Mouse (Mus musculus) heart, embryonic 10.5 days (tissue): ENCODE measurements around the gene Thap12. TPM values are rescaled to one million over a fixed set of nuclear protein-coding genes. Genes with fewer than 3 reads are reported as not detected.

Experiments
- DNase-seq: peaks from one replicate; pipeline ENCODE4 v3.0.0-alpha.2; 2017; ENCODE audit warnings: low spot score
- H3K27ac ChIP-seq: fragments of 300-500 bp; sonication (generic); 2 replicates; pipeline ENCODE4 v1.5.1; 2016; ENCODE audit warnings: mild to moderate bottlenecking
- H3K27me3 ChIP-seq: fragments of 300-500 bp; sonication (generic); 2 replicates; pipeline ENCODE4 v1.6.1; 2016; ENCODE audit warnings: mild to moderate bottlenecking; ENCODE audit not compliant: poor library complexity, insufficient read depth, severe bottlenecking
- H3K36me3 ChIP-seq: fragments of 300-500 bp; sonication (generic); 2 replicates; pipeline ENCODE4 v1.6.1; 2016; ENCODE audit warnings: mild to moderate bottlenecking, moderate library complexity
- H3K4me1 ChIP-seq: fragments of 300-500 bp; sonication (generic); 2 replicates; pipeline ENCODE4 v1.6.1; 2016; ENCODE audit warnings: mild to moderate bottlenecking
- H3K4me3 ChIP-seq: fragments of 300-500 bp; sonication (generic); 2 replicates; pipeline ENCODE4 v1.5.1; 2016; ENCODE audit warnings: mild to moderate bottlenecking, moderate library complexity
- H3K9me3 ChIP-seq: fragments of 300-500 bp; sonication (generic); 2 replicates; pipeline ENCODE4 v1.6.1; 2016; ENCODE audit warnings: mild to moderate bottlenecking, moderate library complexity
- WGBS: fragments of 180-500 bp; shearing (Covaris S2); methylation state at CpG from one replicate; pipeline ENCODE4 v1.1.7; 2016; 5-methylcytosine and 5-hydroxymethylcytosine counted together
- polyA plus RNA-seq: library from polyadenylated mRNA; unstranded; fragments of >200 nt; fragmentation: Nextera tagmentation; extraction: Ambion mirVana; gene quantifications from 2 replicates; pipeline ENCODE4 v1.2.1, GENCODE M21; 2016

Gene Thap12
- polyA plus RNA-seq, 1 experiment from 2014 or later: 40.6 TPM

DNA sequence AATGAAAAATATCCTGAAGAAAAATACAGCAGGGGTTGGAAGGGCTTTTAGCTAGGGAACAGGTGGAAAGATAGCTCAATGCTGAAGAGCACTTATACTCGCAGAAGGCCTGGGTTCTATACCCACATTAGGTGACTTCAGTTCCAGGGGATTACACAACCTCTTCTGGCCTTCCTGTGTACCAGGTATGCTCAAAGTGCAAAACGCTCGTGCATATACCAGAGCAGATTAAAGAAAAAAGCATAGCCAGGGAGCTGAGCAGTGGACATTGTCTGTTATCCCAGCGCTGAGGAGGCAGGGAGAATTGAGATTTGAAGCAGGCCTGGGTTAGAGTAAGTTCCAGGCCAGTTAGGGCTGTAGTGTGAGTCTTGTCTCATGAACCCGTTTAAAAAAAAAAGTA lies 1.4 kb downstream of the Thap12 start:
- Histone ChIP-seq H3K4me3 (peak overlapping the region; percentile 89), H3K36me3 (no peaks in the 10 kb centered on the region), H3K27me3 (no peaks in the 10 kb centered on the region), H3K4me1 (peaks cover 24% of the 10 kb centered on the region), H3K9me3 (no peaks in the 10 kb centered on the region), H3K27ac (peak overlapping the region; percentile 95; the same call in 1 of the 2 replicates)
- WGBS: 68% methylated on average over 5 of the region's 5 CpGs
- no peak for DNase-seq

GRCm38 (mm10) chr7:98713661-98714060 lies 10.8 kb downstream of the Thap12 start:
- H3K27me3 ChIP-seq: no peaks in the 10 kb centered on the region
- H3K4me1 ChIP-seq: no peaks in the 10 kb centered on the region
- peak; percentile 63 for DNase-seq
- H3K27ac ChIP-seq: no peak overlapping the region
- H3K9me3 ChIP-seq: no peaks in the 10 kb centered on the region
- H3K4me3 ChIP-seq: no peak overlapping the region
- WGBS: 90% methylated on average over 3 of the region's 3 CpGs
- H3K36me3 ChIP-seq: peaks cover 69% of the 10 kb centered on the region

DNA sequence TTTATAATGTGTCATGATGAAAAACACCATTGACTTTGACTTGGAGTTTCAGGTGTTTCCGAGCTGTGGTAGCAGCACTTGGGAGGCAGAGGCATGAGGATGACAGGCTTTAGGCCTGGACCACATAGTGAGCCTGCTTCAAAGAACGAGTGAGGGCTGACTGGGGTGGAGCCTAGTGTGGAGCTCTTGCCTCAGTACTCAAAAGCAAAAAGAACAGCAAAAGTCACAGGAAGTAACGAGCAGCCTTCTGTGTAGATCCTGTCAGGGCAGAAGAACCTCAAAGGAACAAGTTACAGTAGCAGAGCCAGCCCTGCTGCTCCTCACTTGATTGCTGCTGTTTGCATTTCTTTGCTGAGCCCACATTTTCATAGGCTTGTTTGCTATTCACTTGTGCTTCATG lies 14.5 kb downstream of the Thap12 start:
- 74% methylated on average over 3 of the region's 3 CpGs for WGBS
- Histone ChIP-seq H3K27me3 (no peaks in the 10 kb centered on the region), H3K9me3 (no peaks in the 10 kb centered on the region), H3K27ac (no peak overlapping the region), H3K36me3 (peaks cover 59% of the 10 kb centered on the region), H3K4me3 (no peak overlapping the region), H3K4me1 (no peaks in the 10 kb centered on the region)
- peak; percentile 53 for DNase-seq

DNA sequence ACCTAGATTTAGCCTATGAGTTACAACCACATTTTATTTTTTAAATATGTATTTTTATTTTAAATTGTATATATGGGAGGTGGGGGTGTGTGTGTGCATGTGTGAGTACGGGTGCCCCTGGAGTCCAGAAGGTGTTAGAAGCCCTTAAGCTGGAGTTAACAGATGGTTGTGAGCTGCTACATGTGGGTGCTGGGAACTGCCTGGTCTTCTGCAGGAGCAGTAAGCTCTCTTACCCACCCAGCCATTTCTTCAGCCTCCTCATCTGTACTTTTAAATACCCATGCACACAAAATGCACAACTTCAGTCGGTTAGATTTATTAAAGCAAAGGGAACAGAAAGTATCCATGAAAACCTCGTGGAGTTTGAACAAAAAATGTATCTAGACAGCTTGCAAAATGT lies 16.9 kb downstream of the Thap12 start:
- no peak overlapping the region for H3K4me3 ChIP-seq
- 0 out of 2 replicates have a peak, but pooled peaks cover 5% of the 10 kb centered on the region for H3K27me3 ChIP-seq
- H3K36me3 ChIP-seq: peaks cover 39% of the 10 kb centered on the region
- WGBS: 88% methylated on average over 3 of the region's 3 CpGs
- H3K4me1 ChIP-seq: peaks cover 6% of the 10 kb centered on the region; the same call in 1 of the 2 replicates
- no peaks in the 10 kb centered on the region for H3K9me3 ChIP-seq
- DNase-seq: no peak
- no peak overlapping the region for H3K27ac ChIP-seq

DNA sequence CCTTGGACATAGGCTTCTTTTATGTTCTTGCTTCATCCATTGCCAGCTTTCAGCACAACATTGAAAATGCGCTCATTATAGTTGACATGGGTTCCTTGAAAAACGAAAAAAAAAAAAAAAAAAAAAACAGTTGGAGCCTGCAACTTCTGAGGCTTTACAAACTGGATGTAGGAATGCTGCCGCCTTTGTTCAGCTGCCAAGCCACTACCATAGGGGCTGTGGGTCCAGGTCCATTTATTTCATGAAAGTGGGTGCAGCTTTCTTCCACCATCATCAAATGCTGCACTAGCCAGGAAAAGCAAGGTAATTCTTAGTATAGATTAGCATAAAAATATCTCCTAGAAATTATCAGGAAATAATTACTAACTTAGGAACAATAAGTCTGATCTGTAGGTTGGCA lies 17.8 kb downstream of the Thap12 start:
- Histone ChIP-seq H3K27ac (no peak overlapping the region), H3K4me1 (peaks cover 6% of the 10 kb centered on the region; the same call in 1 of the 2 replicates), H3K4me3 (no peak overlapping the region), H3K36me3 (peaks cover 30% of the 10 kb centered on the region), H3K9me3 (no peaks in the 10 kb centered on the region), H3K27me3 (peaks cover 8% of the 10 kb centered on the region; the same call in 1 of the 2 replicates)
- WGBS: 61% methylated on average over 3 of the region's 3 CpGs
- no peak for DNase-seq

DNA sequence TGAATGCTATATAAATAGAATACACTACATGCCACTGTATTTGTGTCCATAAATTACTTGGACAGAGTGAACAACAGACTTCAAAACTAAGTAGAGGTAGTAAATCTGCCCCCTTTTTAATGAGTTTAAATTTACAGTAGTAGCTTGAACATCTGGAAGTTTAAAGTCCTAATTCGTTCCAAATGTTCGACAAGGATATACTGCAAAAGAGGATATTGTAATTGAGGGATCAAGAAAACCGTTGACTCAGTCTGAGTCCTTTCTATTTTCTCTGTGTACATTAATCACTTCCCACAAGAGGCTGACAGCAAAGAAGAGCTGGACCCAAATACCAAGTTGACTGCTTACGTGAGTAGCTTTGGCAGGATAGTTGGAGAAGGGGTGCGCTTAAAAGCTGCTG lies 18.3 kb downstream of the Thap12 start:
- H3K27me3 ChIP-seq: peaks cover 10% of the 10 kb centered on the region; the same call in 1 of the 2 replicates
- WGBS: 73% methylated on average over 5 of the region's 5 CpGs
- DNase-seq: no peak
- H3K27ac ChIP-seq: no peak overlapping the region
- H3K4me1 ChIP-seq: peaks cover 6% of the 10 kb centered on the region; the same call in 1 of the 2 replicates
- H3K4me3 ChIP-seq: no peak overlapping the region
- no peaks in the 10 kb centered on the region for H3K9me3 ChIP-seq
- H3K36me3 ChIP-seq: peaks cover 25% of the 10 kb centered on the region

DNA sequence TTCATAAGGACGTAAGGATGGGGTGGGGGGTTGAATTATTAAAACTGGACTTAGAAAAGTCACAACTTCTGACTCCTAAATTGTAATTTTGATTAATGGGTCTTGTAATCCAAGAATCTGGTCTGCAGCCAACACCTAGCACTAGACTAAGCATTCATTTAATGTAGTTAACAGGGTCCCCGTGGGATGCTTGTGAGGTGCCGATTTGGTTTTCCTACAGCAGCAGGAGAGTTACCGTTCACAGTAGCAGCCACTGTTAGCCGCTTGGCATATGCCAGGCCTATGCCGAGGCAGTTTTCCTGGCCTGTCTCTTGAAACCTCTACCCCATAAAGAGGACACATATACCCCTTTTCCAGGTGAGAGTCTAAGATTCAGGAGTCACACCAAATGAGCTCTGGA lies 18.7 kb downstream of the Thap12 start:
- no peak overlapping the region for H3K27ac ChIP-seq
- peaks cover 14% of the 10 kb centered on the region; the same call in 1 of the 2 replicates for H3K27me3 ChIP-seq
- H3K4me3 ChIP-seq: no peak overlapping the region
- H3K36me3 ChIP-seq: peaks cover 21% of the 10 kb centered on the region
- H3K4me1 ChIP-seq: peaks cover 6% of the 10 kb centered on the region; the same call in 1 of the 2 replicates
- WGBS: 76% methylated on average over 6 of the region's 6 CpGs
- H3K9me3 ChIP-seq: no peaks in the 10 kb centered on the region
- no peak for DNase-seq

GRCm38 (mm10) chr7:98725686-98726195 lies 22.8 kb downstream of the Thap12 start:
- H3K9me3 ChIP-seq: no peaks in the 10 kb centered on the region
- no peak overlapping the region for H3K4me3 ChIP-seq
- no peaks in the 10 kb centered on the region for H3K36me3 ChIP-seq
- peaks cover 25% of the 10 kb centered on the region for H3K4me1 ChIP-seq
- 74% methylated on average over 6 of the region's 6 CpGs for WGBS
- no peak overlapping the region for H3K27ac ChIP-seq
- peaks cover 39% of the 10 kb centered on the region for H3K27me3 ChIP-seq
- DNase-seq: peak; percentile 58

GRCm38 (mm10) chr7:98727986-98728385 lies 25.1 kb downstream of the Thap12 start:
- Histone ChIP-seq H3K4me3 (no peak overlapping the region), H3K4me1 (peaks cover 19% of the 10 kb centered on the region), H3K27me3 (peaks cover 39% of the 10 kb centered on the region), H3K9me3 (no peaks in the 10 kb centered on the region), H3K36me3 (no peaks in the 10 kb centered on the region), H3K27ac (no peak overlapping the region)
- DNase-seq: peak; percentile 72
- 87% methylated on average over 1 of the region's 1 CpGs for WGBS

DNA sequence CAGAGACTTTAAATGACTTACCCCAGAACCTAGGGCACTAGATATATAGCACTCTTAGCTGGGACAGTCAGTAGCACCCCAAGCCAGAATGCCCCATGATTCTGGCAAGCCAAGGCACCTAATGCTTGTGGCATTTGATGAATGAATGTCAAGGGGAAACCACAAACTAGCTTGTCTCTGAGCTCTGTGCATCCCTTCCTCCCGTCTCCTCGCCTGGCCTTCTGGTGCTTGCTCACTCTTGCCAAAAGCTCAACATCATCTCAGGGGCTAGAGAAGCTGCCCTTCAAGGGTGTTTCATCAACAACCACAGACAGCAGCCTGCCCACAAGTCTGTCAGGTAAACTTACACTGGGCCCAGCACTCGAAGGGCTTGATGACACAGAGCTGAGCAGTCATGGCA lies 25.6 kb downstream of the Thap12 start:
- DNase-seq: peak; percentile 48
- H3K27me3 ChIP-seq: peaks cover 41% of the 10 kb centered on the region

GRCm38 (mm10) chr7:98729661-98730271 lies 26.9 kb downstream of the Thap12 start:
- H3K4me1 ChIP-seq: peaks cover 22% of the 10 kb centered on the region
- DNase-seq: peak; percentile 77
- 19% methylated on average over 19 of the region's 19 CpGs for WGBS
- H3K4me3 ChIP-seq: peak overlapping the region; percentile 44
- H3K27ac ChIP-seq: peak overlapping the region; percentile 42
- peaks cover 40% of the 10 kb centered on the region for H3K27me3 ChIP-seq
- H3K9me3 ChIP-seq: no peaks in the 10 kb centered on the region
- no peaks in the 10 kb centered on the region for H3K36me3 ChIP-seq

More for the DNA sequence above, 25.6 kb downstream of the Thap12 start:
- Histone ChIP-seq H3K4me3 (no peak overlapping the region), H3K4me1 (peaks cover 19% of the 10 kb centered on the region), H3K36me3 (no peaks in the 10 kb centered on the region), H3K9me3 (no peaks in the 10 kb centered on the region), H3K27ac (no peak overlapping the region)
- 66% methylated on average over 3 of the region's 3 CpGs for WGBS

DNA sequence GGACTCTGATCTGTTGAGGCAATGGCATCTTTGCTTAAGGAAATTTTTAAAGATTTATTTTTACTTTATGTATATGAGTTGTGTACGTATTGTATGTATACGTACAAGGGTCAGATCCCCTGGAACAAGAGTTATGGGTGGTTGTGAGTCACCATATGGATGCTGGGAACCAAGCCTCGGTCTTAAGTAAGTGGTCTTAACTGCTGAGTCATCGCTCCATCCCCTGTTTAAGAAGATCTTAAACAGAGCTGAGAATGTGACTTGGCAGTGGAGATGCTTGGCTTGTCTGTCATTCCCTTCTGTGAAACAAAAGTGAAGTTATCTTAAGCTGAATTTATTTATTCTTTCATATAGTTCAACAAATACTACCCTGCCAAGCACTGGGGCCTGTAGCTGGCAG lies 31.1 kb downstream of the Thap12 start:
- no peak overlapping the region for H3K4me3 ChIP-seq
- H3K4me1 ChIP-seq: peaks cover 22% of the 10 kb centered on the region
- no peaks in the 10 kb centered on the region for H3K36me3 ChIP-seq
- WGBS: 80% methylated on average over 4 of the region's 4 CpGs
- H3K9me3 ChIP-seq: no peaks in the 10 kb centered on the region
- H3K27ac ChIP-seq: no peak overlapping the region
- H3K27me3 ChIP-seq: peaks cover 52% of the 10 kb centered on the region
- no peak for DNase-seq

- DNase-seq: no peak
- no peak overlapping the region for H3K4me3 ChIP-seq
- peak overlapping the region; percentile 30; the same call in 1 of the 2 replicates for H3K27ac ChIP-seq
- no peaks in the 10 kb centered on the region for H3K9me3 ChIP-seq
- 23% methylated on average over 10 of the region's 10 CpGs for WGBS
- no peaks in the 10 kb centered on the region for H3K36me3 ChIP-seq
- peaks cover 48% of the 10 kb centered on the region for H3K27me3 ChIP-seq
- H3K4me1 ChIP-seq: peaks cover 14% of the 10 kb centered on the region
Observed at GRCm38 (mm10) chr7:98734876-98735275, 32.0 kb downstream of the Thap12 start.
